Mouse (Mus musculus): ENCODE data around the gene Rps19. TPM values are rescaled to one million over a fixed set of nuclear protein-coding genes. Genes with fewer than 3 reads are reported as not detected.

Gene Rps19
- total and polyA plus RNA-seq, 3 experiments = 1,739 to 4,140 (median 2,094) TPM

- TF ChIP-seq NELFE (IDR thresholded peaks at IDR 0.05; ENCODE audit: low read depth, low read length) (peak; percentile 86), NRF1 (IDR thresholded peaks at IDR 0.05; ENCODE audit: low read depth, low read length) (no peak), MAFK (IDR thresholded peaks at IDR 0.05; ENCODE audit: insufficient replicate concordance, low read length) (no peak), TCF12 (IDR thresholded peaks at IDR 0.05; ENCODE audit: low read depth, low read length) (peak; percentile 96), MXI1 (IDR thresholded peaks at IDR 0.05; ENCODE audit: low read depth, low read length) (peak; percentile 52; the same call in 1 of the 2 replicates), ZKSCAN1 (IDR thresholded peaks at IDR 0.05; ENCODE audit: borderline replicate concordance, low read depth, low read length) (no peak), ZMIZ1 (IDR thresholded peaks at IDR 0.05; ENCODE audit: low read depth, low read length) (peak; percentile 44; the same call in 1 of the 2 replicates), RCOR1 (conservative IDR thresholded peaks at IDR 0.05; ENCODE audit: low read depth, low read length) (0 out of 2 replicates have a peak, but pooled peaks have one; percentile 65), KAT2A (IDR thresholded peaks at IDR 0.05; ENCODE audit: insufficient replicate concordance, low read length) (0 out of 2 replicates have a peak, but pooled peaks have one; percentile 62), USF1 (IDR thresholded peaks at IDR 0.05; ENCODE audit: low read depth, low read length) (no peak), POLR2AphosphoS2 (IDR thresholded peaks at IDR 0.05; ENCODE audit: low read depth, low read length) (peak; percentile 54; the same call in 1 of the 2 replicates), MEF2A (IDR thresholded peaks at IDR 0.05; ENCODE audit: borderline replicate concordance, low read depth, low read length) (peak; percentile 70; the same call in 1 of the 2 replicates), MAZ (IDR thresholded peaks at IDR 0.05; ENCODE audit: low read depth, low read length) (peak; percentile 81), RAD21 (IDR thresholded peaks at IDR 0.05; ENCODE audit: low read depth, low read length) (no peak; the same call in 1 of the 2 replicates)
These were observed 13.1 kb downstream of the Rps19 start, which contains the start of gene Cd79a (continued) for GRCm38 (mm10) chr7:24897224-24897623.

GRCm38 (mm10) chr7:24897959-24898358, 13.8 kb downstream of the Rps19 start:
- Histone ChIP-seq H3K79me2 (replicated peaks; ENCODE audit: control insufficient read depth, extremely low read depth, insufficient read depth, poor library complexity, severe bottlenecking) (peaks cover 12% of the 10 kb centered on the region), H3K4me2 (ENCODE audit: insufficient read depth, low read depth, poor library complexity, severe bottlenecking) (peak overlapping the region; percentile 64), H3K36me3 (replicated peaks in 1 of 2; ENCODE audit: control insufficient read depth in 1 of 2, insufficient read depth in 1 of 2, low read length in 1 of 2) (peaks cover 16 to 27% of the 10 kb centered on the region in 2 experiments), H3K9me3 (replicated peaks; ENCODE audit: low read length) (peaks cover 4% of the 10 kb centered on the region), H3K27ac (ENCODE audit: insufficient read depth, low read depth) (peak overlapping the region; percentile 76), H3K27me3 (replicated peaks) (no peaks in the 10 kb centered on the region), H3K4me3 (replicated peaks in 1 of 3; ENCODE audit: low read depth in 2 of 3, low read length in 2 of 3, poor library complexity in 1 of 3) (peak overlapping the region; percentile 64 to 97 (median 77)), H3K4me1 (ENCODE audit: control insufficient read depth in 1 of 2, insufficient read depth in 2 of 2) (peaks cover 15 to 56% of the 10 kb centered on the region in 2 experiments), H3K9ac (ENCODE audit: insufficient read depth, low read depth) (peak overlapping the region; percentile 73)
- no peak for DNase-seq (ENCODE audit: extremely low read depth)
- dilution Hi-C loops (cut with MboI; ENCODE audit: extremely low pct_ligation_motif_present, extremely low pct_unique_long_range_greater_than_20kb, low sequenced_read_pairs) = no loop called here
- TF ChIP-seq MAX (IDR thresholded peaks at IDR 0.05; ENCODE audit: low read length) (no peak), ELF1 (IDR thresholded peaks at IDR 0.05; ENCODE audit: low read depth, low read length) (peak; percentile 63; the same call in 1 of the 2 replicates), MEF2A (IDR thresholded peaks at IDR 0.05; ENCODE audit: borderline replicate concordance, low read depth, low read length) (0 out of 2 replicates have a peak, but pooled peaks have one; percentile 9), E2F4 (IDR thresholded peaks at IDR 0.05; ENCODE audit: insufficient replicate concordance, low read depth, low read length) (no peak), BHLHE40 (IDR thresholded peaks at IDR 0.05; ENCODE audit: low read depth, low read length) (0 out of 2 replicates have a peak, but pooled peaks have one; percentile 7), MYC (IDR thresholded peaks at IDR 0.05; ENCODE audit: low read depth, low read length) (0 out of 2 replicates have a peak, but pooled peaks have one; percentile 4), CHD1 (IDR thresholded peaks at IDR 0.05; ENCODE audit: low read depth, low read length) (0 out of 2 replicates have a peak, but pooled peaks have one; percentile 60)
- in situ Hi-C loops (cut with MboI; ENCODE audit: low pct_ligation_motif_present, low pct_unique_long_range_greater_than_20kb, low sequenced_read_pairs) = no loop called here
